Mouse (Mus musculus) NIH3T3 (cell line): ENCODE measurements around the gene Sp9.

ENCODE experiments used
- DNase-seq: peaks from one replicate; pipeline ENCODE4 v3.0.0-alpha.2; 2012; ENCODE audit warnings: low read depth

Sp9 gene

GRCm38 (mm10) chr2:73274119-73274920 lies 2.6 kb downstream of the Sp9 start:
- no peak for DNase-seq

- DNase-seq = no peak
These were observed 3.7 kb downstream of the Sp9 start for GRCm38 (mm10) chr2:73275261-73276040.

GRCm38 (mm10) chr2:73276141-73276571 lies 4.4 kb downstream of the Sp9 start:
- no peak for DNase-seq

GRCm38 (mm10) chr2:73277021-73277708 lies 5.4 kb downstream of the Sp9 start:
- no peak for DNase-seq

- no peak for DNase-seq
These were observed 6.0 kb downstream of the Sp9 start for GRCm38 (mm10) chr2:73277709-73278075.

- peak; percentile 96 for DNase-seq
These were observed 6.6 kb downstream of the Sp9 start for GRCm38 (mm10) chr2:73278131-73278854.

- DNase-seq = no peak
These were observed 7.1 kb downstream of the Sp9 start for GRCm38 (mm10) chr2:73278869-73279268.

- no peak for DNase-seq
These were observed 7.7 kb downstream of the Sp9 start for GRCm38 (mm10) chr2:73279271-73280038.

GRCm38 (mm10) chr2:73280356-73281047 lies 8.8 kb downstream of the Sp9 start:
- no peak for DNase-seq

GRCm38 (mm10) chr2:73281048-73281661 lies 9.4 kb downstream of the Sp9 start:
- DNase-seq = no peak

- peak; percentile 58 for DNase-seq
These were observed 10.0 kb downstream of the Sp9 start for GRCm38 (mm10) chr2:73281707-73282106.

GRCm38 (mm10) chr2:73285630-73286029 lies 13.9 kb downstream of the Sp9 start:
- peak; percentile 74 for DNase-seq

GRCm38 (mm10) chr2:73291130-73291529 lies 19.4 kb downstream of the Sp9 start:
- no peak for DNase-seq

- no peak for DNase-seq
These were observed 23.3 kb downstream of the Sp9 start for GRCm38 (mm10) chr2:73295023-73295422.

- DNase-seq = no peak
These were observed 26.4 kb downstream of the Sp9 start for GRCm38 (mm10) chr2:73298154-73298553.

GRCm38 (mm10) chr2:73298841-73299240 lies 27.1 kb downstream of the Sp9 start:
- DNase-seq = no peak

- DNase-seq = no peak
These were observed 30.3 kb downstream of the Sp9 start for GRCm38 (mm10) chr2:73301979-73302378.

GRCm38 (mm10) chr2:73302722-73303121 lies 31.0 kb downstream of the Sp9 start:
- DNase-seq = no peak

- DNase-seq = no peak
These were observed 32.8 kb downstream of the Sp9 start for GRCm38 (mm10) chr2:73304506-73304905.

- DNase-seq = no peak
These were observed 34.3 kb downstream of the Sp9 start for GRCm38 (mm10) chr2:73306006-73306405.
